Mouse (Mus musculus) erythroblast, embryonic 14.5 days (primary cell): ENCODE results near the gene Plekhs1. TPM values are rescaled to one million over a fixed set of nuclear protein-coding genes. Genes with fewer than 3 reads are reported as not detected.

Experiments used
- H3K27me3 ChIP-seq: 2 replicates; pipeline ENCODE4 v1.6.1; 2012; ENCODE audit warnings: inconsistent platforms; ENCODE audit not compliant: control insufficient read depth
- H3K36me3 ChIP-seq: 2 replicates; pipeline ENCODE4 v1.6.1; 2012; ENCODE audit warnings: mild to moderate bottlenecking, inconsistent platforms; ENCODE audit not compliant: control insufficient read depth
- H3K4me1 ChIP-seq: 2 replicates; pipeline ENCODE4 v1.6.1; 2012; ENCODE audit warnings: inconsistent platforms; ENCODE audit not compliant: control insufficient read depth
- H3K4me3 ChIP-seq: replicated peaks from 2 replicates; pipeline ENCODE3; 2012; ENCODE audit warnings: moderate library complexity, mild to moderate bottlenecking, inconsistent platforms
- H3K9me3 ChIP-seq: 2 replicates; pipeline ENCODE4 v1.6.1; 2012; ENCODE audit warnings: low read length, inconsistent platforms, mixed read lengths; ENCODE audit not compliant: control insufficient read depth
- GATA1 ChIP-seq: IDR thresholded peaks from 2 replicates; pipeline ENCODE4 v1.6.1; 2012; ENCODE audit warnings: low read length, inconsistent platforms, mixed read lengths
- TAL1 ChIP-seq: IDR thresholded peaks from 3 replicates; pipeline ENCODE4 v1.6.1; 2012; ENCODE audit warnings: low read length, inconsistent platforms, mixed read lengths
- polyA plus RNA-seq: library from polyadenylated mRNA; stranded (reverse); fragments of >175 nt; gene quantifications from 2 replicates; pipeline ENCODE4 v1.2.3, GENCODE M21; 2012

Gene Plekhs1
- polyA plus RNA-seq, 1 experiment: not detected

DNA sequence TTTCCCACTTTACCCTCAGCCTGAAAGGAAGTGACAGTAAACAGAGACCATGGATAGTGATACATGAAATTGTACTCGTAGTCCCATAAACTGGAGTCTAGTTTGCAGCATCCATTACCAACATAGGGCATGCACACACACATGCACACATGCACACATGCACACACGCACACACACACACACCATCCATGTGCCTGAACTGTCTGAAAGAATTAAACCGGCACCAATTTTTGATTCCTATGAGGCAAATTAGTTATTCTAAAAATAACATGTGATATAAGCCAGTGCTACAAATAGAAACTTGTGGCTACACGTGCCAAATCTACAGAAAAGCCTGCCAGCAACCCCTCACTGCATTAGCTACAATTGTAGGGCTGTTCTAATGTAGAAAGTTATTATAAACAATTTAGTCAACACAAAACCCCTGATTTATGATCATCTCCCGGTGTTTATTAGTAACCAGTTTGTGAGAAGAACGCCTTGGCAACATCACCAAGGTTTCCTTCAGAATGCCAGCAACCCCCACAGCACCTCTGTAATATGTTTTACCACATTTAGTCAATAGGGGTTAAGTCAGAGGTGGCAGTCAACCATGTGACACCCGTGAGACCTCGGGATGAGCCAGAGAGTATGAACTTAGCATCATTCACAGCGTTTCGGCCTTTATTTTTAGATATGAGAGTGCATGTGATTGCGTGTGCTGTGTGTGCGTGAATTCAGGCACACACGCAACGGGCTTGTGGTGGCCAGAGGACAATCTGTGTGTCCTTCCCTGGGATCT, 72.0 kb downstream of the Plekhs1 start:
- TF ChIP-seq TAL1 (no peak), GATA1 (no peak)
- H3K36me3 ChIP-seq: peaks cover 72% of the 10 kb centered on the region

DNA sequence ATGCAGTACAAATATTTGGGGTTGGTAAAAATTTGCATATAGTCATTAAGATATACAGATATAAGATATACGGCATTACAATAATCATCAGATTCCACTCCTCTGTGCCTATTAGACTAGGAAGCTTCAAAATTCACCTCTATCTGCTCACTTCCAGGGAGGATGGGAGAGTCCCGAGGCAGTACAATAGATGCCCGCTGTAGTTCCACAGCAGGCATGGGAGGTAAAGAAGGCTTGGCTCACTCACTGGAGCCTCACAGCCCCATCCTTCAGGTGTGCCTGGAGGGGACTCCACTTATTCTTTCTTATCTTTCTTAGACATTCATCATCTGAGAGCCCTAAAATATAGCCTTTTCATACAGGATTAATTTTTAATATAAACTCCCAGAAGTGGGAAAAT, 72.9 kb downstream of the Plekhs1 start:
- H3K36me3 ChIP-seq: peaks cover 78% of the 10 kb centered on the region
- H3K4me1 ChIP-seq: no peaks in the 10 kb centered on the region
- no peak overlapping the region for H3K4me3 ChIP-seq
- H3K27me3 ChIP-seq: no peaks in the 10 kb centered on the region
- no peaks in the 10 kb centered on the region for H3K9me3 ChIP-seq
- TF ChIP-seq TAL1: no peak
- no peak for TF ChIP-seq GATA1

More for the DNA sequence above, 72.0 kb downstream of the Plekhs1 start:
- Histone ChIP-seq H3K27me3 (no peaks in the 10 kb centered on the region), H3K4me3 (no peak overlapping the region), H3K4me1 (no peaks in the 10 kb centered on the region), H3K9me3 (no peaks in the 10 kb centered on the region)

DNA sequence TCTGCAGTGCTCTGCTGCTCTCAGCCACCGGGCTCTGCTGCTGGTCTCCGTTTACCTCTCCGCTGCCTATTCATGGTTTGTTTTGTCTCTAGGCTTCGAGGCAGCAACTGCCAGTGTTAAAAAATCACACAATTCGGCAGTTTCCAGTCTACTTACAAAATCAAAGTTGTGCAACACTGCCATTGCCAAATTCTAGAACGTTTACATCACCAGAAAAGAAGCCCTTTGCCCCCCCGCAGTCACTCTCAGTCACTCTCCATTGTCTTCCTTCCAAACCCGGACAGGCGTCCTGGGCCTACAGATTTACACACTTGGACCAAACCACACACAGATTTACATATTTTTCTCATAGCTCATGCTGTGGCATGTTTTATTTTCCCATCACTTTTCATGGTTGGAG, 73.6 kb downstream of the Plekhs1 start:
- Histone ChIP-seq H3K4me3 (no peak overlapping the region), H3K4me1 (no peaks in the 10 kb centered on the region), H3K27me3 (no peaks in the 10 kb centered on the region), H3K9me3 (no peaks in the 10 kb centered on the region), H3K36me3 (peaks cover 84% of the 10 kb centered on the region)
- TF ChIP-seq GATA1 (no peak), TAL1 (no peak)

DNA sequence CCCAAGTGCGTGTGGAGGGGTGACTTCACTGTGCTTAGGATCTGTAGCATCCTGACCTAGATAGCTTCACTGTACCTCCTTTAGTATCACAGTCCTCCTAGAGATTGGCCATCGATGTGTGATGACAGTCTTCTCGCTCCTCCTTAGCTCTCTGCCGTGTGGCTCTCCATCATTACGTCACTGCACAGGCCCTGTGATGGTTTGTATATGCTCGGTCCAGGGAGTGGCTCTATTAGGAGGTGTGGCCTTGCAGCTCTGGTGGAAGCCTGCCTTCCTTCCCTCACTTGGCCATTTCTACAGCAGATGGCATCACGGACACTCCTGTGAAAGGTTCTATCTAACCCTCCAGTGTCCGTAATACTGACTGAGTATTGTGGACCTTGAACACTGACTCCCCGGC, 74.3 kb downstream of the Plekhs1 start:
- Histone ChIP-seq H3K27me3 (no peaks in the 10 kb centered on the region), H3K4me1 (no peaks in the 10 kb centered on the region), H3K36me3 (peaks cover 91% of the 10 kb centered on the region), H3K4me3 (no peak overlapping the region), H3K9me3 (no peaks in the 10 kb centered on the region)
- TF ChIP-seq TAL1 (no peak), GATA1 (no peak)

Other genes with a start within 250 kb of the Plekhs1 start
- 0.41 and 0.44 TPM in 2 replicates for gene Habp2, start 174.5 kb upstream of the Plekhs1 start, polyA plus RNA-seq
- gene Nrap, start 71.6 kb upstream of the Plekhs1 start, polyA plus RNA-seq: 0.01 TPM in 1 of 2 replicates, not detected in the other
- 0.47 and 0.57 TPM in 2 replicates for gene Casp7, start 64.5 kb upstream of the Plekhs1 start, polyA plus RNA-seq
- gene Dclre1a, start 86.6 kb downstream of the Plekhs1 start, polyA plus RNA-seq: 0.14 and 0.60 TPM in 2 replicates
- gene Nhlrc2, start 86.6 kb downstream of the Plekhs1 start, polyA plus RNA-seq: 1.1 and 1.3 TPM in 2 replicates